Mouse (Mus musculus) stomach, embryonic 15.5 days (tissue): ENCODE results near the gene H2afb1. TPM values are rescaled to one million over a fixed set of nuclear protein-coding genes. Genes with fewer than 3 reads are reported as not detected.
"Not testable (repeated sequence)": the region's sequence is repeated elsewhere in the genome, so short reads cannot be mapped to it uniquely, and the experiment has no call there.

Experiments
- ATAC-seq: fragments of 200-750 bp; cut with Nextera tagmentation; 2 replicates; pipeline ENCODE4 v1.8.0; 2017; ENCODE audit warnings: low read depth, moderate number of reproducible peaks, moderate TSS enrichment; ENCODE audit not compliant: insufficient read depth, low FRiP score
- H3K27ac ChIP-seq: fragments of 300-500 bp; sonication (generic); 2 replicates; pipeline ENCODE4 v1.5.1; 2015; ENCODE audit warnings: mild to moderate bottlenecking, inconsistent platforms
- H3K27me3 ChIP-seq: fragments of 300-500 bp; sonication (generic); replicated peaks from 2 replicates; pipeline ENCODE4 v1.6.1; 2015; ENCODE audit warnings: inconsistent platforms
- H3K36me3 ChIP-seq: fragments of 300-500 bp; sonication (generic); 2 replicates; pipeline ENCODE4 v1.6.1; 2015; ENCODE audit warnings: inconsistent platforms
- H3K4me1 ChIP-seq: fragments of 300-500 bp; sonication (generic); 2 replicates; pipeline ENCODE4 v1.6.1; 2015; ENCODE audit warnings: inconsistent platforms
- H3K4me2 ChIP-seq: fragments of 300-500 bp; sonication (generic); 2 replicates; pipeline ENCODE4 v1.6.1; 2015; ENCODE audit warnings: mild to moderate bottlenecking, inconsistent platforms
- H3K4me3 ChIP-seq: fragments of 300-500 bp; sonication (generic); replicated peaks from 2 replicates; pipeline ENCODE4 v1.5.1; 2015; ENCODE audit warnings: inconsistent platforms
- H3K9ac ChIP-seq: fragments of 300-500 bp; sonication (generic); 2 replicates; pipeline ENCODE4 v1.6.1; 2015; ENCODE audit warnings: inconsistent platforms
- H3K9me3 ChIP-seq: fragments of 300-500 bp; sonication (generic); 2 replicates; pipeline ENCODE4 v1.6.1; 2016; ENCODE audit warnings: inconsistent platforms
- WGBS: fragments of 180-500 bp; shearing (Covaris S2); methylation state at CpG from one replicate; pipeline ENCODE4 v1.1.7; 2015; 5-methylcytosine and 5-hydroxymethylcytosine counted together
- polyA plus RNA-seq: library from polyadenylated mRNA; unstranded; fragments of >200 nt; fragmentation: Nextera tagmentation; extraction: Ambion mirVana; gene quantifications from 2 replicates; pipeline ENCODE4 v1.2.1, GENCODE M21; 2015

H2afb1 gene
- polyA plus RNA-seq: not detected in 2 replicates

GRCm38 (mm10) chrX:117014457-117014856 lies at the start of gene H2afb1:
Gene H2afb1 (plus strand): TSS chrX:117014757.
- H3K9ac ChIP-seq, H3K4me2 ChIP-seq, H3K4me3 ChIP-seq, H3K9me3 ChIP-seq, H3K4me1 ChIP-seq, ATAC-seq, H3K36me3 ChIP-seq, H3K27ac ChIP-seq, H3K27me3 ChIP-seq: not testable (repeated sequence)
- WGBS: 91% methylated on average over 8 of the region's 8 CpGs

DNA sequence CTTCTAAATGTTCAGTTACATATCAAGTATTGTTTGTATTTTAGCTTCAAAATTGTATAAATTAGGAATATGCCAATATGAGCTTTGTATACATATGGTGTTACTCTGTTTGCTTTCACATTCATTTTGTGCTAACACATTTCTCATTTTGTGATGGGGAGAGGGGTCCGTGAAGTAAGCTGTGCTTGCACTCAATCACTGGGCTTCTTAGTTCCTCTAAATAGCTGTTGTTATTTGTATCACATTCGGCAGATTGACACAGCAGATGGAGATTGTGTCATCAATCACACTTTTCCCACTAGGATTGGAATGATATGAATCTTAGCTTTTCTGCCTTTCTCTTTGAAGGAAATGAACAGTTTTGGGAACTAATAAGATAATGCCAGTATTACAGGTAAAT lies 21.5 kb downstream of the H2afb1 start:
- no peaks in the 10 kb centered on the region for H3K4me1 ChIP-seq
- H3K9me3 ChIP-seq: no peaks in the 10 kb centered on the region
- H3K4me3 ChIP-seq: no peak overlapping the region
- WGBS: 55% methylated on average over 2 of the region's 2 CpGs
- H3K27ac ChIP-seq: no peak overlapping the region
- no peak overlapping the region for H3K9ac ChIP-seq
- ATAC-seq: no peak
- no peak overlapping the region for H3K4me2 ChIP-seq
- H3K36me3 ChIP-seq: no peaks in the 10 kb centered on the region
- H3K27me3 ChIP-seq: no peaks in the 10 kb centered on the region
